Mouse (Mus musculus) v-Abl transformed pro-B cells (cell line): ENCODE data around the gene Sucnr1.

Experiments used
- in situ Hi-C, 2 experiments: fragments of 400-800 bp; cut with MboI; formaldehyde crosslinking; loops; one replicate each; pipeline ENCODE4 v1.15.1; 2025; ENCODE audit not compliant: unreplicated experiment in 2 of 2

Gene Sucnr1

GRCm38 (mm10) chr3:60081648-60082047 lies at the start of gene Sucnr1:
Sucnr1 (plus strand) TSS chr3:60081869.
- in situ Hi-C loops: no loop called here

GRCm38 (mm10) chr3:60046221-60046913 lies 35.3 kb upstream of the Sucnr1 start:
- in situ Hi-C loops: no loop called here

GRCm38 (mm10) chr3:60053231-60053927 lies 28.3 kb upstream of the Sucnr1 start:
- in situ Hi-C loops: loop anchor here (5.0 to 10.0 kb wide), 3 partner anchors 879 to 976 kb away; no protein-coding TSS in a partner anchor

GRCm38 (mm10) chr3:60053931-60054330 lies 27.7 kb upstream of the Sucnr1 start:
- in situ Hi-C loops: loop anchor here (5.0 to 10.0 kb wide), 3 partner anchors 879 to 977 kb away; no protein-coding TSS in a partner anchor

GRCm38 (mm10) chr3:60056451-60056850 lies 25.2 kb upstream of the Sucnr1 start:
- in situ Hi-C loops: loop anchor here (10.0 kb wide), 2 partner anchors 882 to 932 kb away; no protein-coding TSS in a partner anchor

GRCm38 (mm10) chr3:60057070-60057808 lies 24.4 kb upstream of the Sucnr1 start:
- in situ Hi-C loops: loop anchor here (10.0 kb wide), 2 partner anchors 882 to 932 kb away; no protein-coding TSS in a partner anchor

- in situ Hi-C loops: loop anchor here (10.0 kb wide), 2 partner anchors 883 to 933 kb away; no protein-coding TSS in a partner anchor
These were observed 23.9 kb upstream of the Sucnr1 start for GRCm38 (mm10) chr3:60057809-60058082.

- in situ Hi-C loops: no loop called here
These were observed 2.7 kb upstream of the Sucnr1 start for GRCm38 (mm10) chr3:60078883-60079415.

- in situ Hi-C loops: no loop called here
These were observed 1.1 kb upstream of the Sucnr1 start for GRCm38 (mm10) chr3:60080572-60080971.

- in situ Hi-C loops: no loop called here
These were observed 1.1 kb downstream of the Sucnr1 start for GRCm38 (mm10) chr3:60082746-60083145.

- in situ Hi-C loops: no loop called here
These were observed 4.1 kb downstream of the Sucnr1 start for GRCm38 (mm10) chr3:60085729-60086128.

GRCm38 (mm10) chr3:60091321-60091720 lies 9.7 kb downstream of the Sucnr1 start:
- in situ Hi-C loops: no loop called here

- in situ Hi-C loops: no loop called here
These were observed 12.9 kb downstream of the Sucnr1 start for GRCm38 (mm10) chr3:60094386-60095156.

GRCm38 (mm10) chr3:60096941-60097340 lies 15.3 kb downstream of the Sucnr1 start:
- in situ Hi-C loops: no loop called here

- in situ Hi-C loops: no loop called here
These were observed 15.8 kb downstream of the Sucnr1 start for GRCm38 (mm10) chr3:60097485-60097884.

GRCm38 (mm10) chr3:60098521-60098920 lies 16.9 kb downstream of the Sucnr1 start:
- in situ Hi-C loops: no loop called here

- in situ Hi-C loops: loop anchor here (25.0 kb wide), 2 partner anchors 408 to 1442 kb away; no protein-coding TSS in a partner anchor
These were observed 22.9 kb downstream of the Sucnr1 start for GRCm38 (mm10) chr3:60104462-60105109.

GRCm38 (mm10) chr3:60106446-60106845 lies 24.8 kb downstream of the Sucnr1 start:
- in situ Hi-C loops: loop anchor here (25.0 kb wide), 2 partner anchors 406 to 1444 kb away; no protein-coding TSS in a partner anchor

GRCm38 (mm10) chr3:60107736-60108135 lies 26.1 kb downstream of the Sucnr1 start:
- in situ Hi-C loops: loop anchor here (25.0 kb wide), 2 partner anchors 405 to 1445 kb away; no protein-coding TSS in a partner anchor
